Mouse (Mus musculus) left cerebral cortex, adult 11 months (tissue): ENCODE data around the gene Dhx57.

ENCODE experiments used
- DNase-seq: peaks from one replicate; pipeline ENCODE4 v3.0.0; 2022; ENCODE audit warnings: low spot score

Gene Dhx57

DNA sequence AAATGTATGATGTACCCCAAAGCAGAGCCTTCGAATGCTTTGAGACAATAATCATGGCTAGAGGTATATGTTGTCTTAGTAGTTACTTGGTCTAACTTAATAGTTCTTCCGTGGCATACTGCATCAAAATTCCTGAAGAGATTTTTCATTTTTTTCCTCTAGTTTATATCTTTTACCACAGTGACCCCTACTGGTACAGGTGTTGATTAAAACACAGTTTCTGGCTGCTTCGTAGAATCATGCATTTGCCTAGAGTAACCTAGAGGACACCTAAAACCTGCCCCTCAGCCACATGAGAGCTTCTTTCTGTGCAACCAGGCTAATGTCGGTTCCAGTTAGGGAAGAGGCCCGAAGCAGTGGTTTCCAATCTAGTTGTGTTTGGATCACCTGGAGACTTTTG, 97.2 kb downstream of the Dhx57 start:
- no peak for DNase-seq
